Mouse (Mus musculus): Measurements from ENCODE around the gene Rpl28. TPM values are rescaled to one million over a fixed set of nuclear protein-coding genes. Genes with fewer than 3 reads are reported as not detected.
A peak's percentile ranks its signal among the peaks of the same experiment; 100 is the strongest.

The Rpl28 gene
- polyA plus RNA-seq, 1 experiment: 3,329 TPM

DNA sequence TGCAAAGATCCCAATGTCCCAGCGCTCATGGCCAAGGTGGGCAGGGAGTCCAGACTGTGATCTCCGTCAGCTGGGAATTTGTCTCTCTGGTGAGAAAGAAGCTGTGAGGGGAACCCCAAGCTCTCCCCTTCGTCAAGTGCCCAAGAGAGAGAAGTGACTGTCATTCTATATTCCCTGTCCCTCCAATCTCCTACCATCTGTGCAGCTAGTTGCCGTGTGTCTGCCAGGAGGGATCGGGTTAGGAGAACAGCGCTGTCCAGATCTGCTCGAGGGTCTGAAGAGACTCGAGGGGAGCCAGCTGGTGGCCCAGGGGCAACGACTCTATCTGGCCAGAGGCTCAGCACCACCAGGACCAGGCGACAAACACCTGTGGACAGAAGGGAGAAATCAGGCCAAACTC lies 16.5 kb upstream of the Rpl28 start:
- Histone ChIP-seq H3K4me3 (no peak overlapping the region), H3K36me3 (ENCODE audit: control insufficient read depth, insufficient read depth) (no peaks in the 10 kb centered on the region), H3K27me3 (ENCODE audit: control insufficient read depth, insufficient read depth, insufficient read length) (no peaks in the 10 kb centered on the region), H3K4me2 (ENCODE audit: low read depth) (peak overlapping the region; percentile 73), H3ac (ENCODE audit: control insufficient read depth, insufficient read length) (no peak overlapping the region), H3K79me2 (ENCODE audit: control insufficient read depth, insufficient read depth) (no peaks in the 10 kb centered on the region)
- TF ChIP-seq MAX (IDR thresholded peaks at IDR 0.05; ENCODE audit: low read depth): no peak
- TF ChIP-seq MYOD1 (IDR thresholded peaks at IDR 0.05; ENCODE audit: control insufficient read depth in 1 of 3, insufficient read length in 2 of 3, low read depth in 2 of 3): no peak
- no peak for TF ChIP-seq POLR2A (IDR thresholded peaks at IDR 0.05; ENCODE audit: insufficient read length, low read depth)
- no peak for TF ChIP-seq USF1 (IDR thresholded peaks at IDR 0.05; ENCODE audit: low read depth)
- TF ChIP-seq REST (IDR thresholded peaks at IDR 0.05; ENCODE audit: insufficient read depth, insufficient read length): no peak
- TF ChIP-seq MYOG (IDR thresholded peaks at IDR 0.05; ENCODE audit: control insufficient read depth in 1 of 3, insufficient read depth in 1 of 3, insufficient read length in 2 of 3, low read depth in 2 of 3): no peak
- TF ChIP-seq E2F4 (IDR thresholded peaks at IDR 0.05; ENCODE audit: insufficient read depth): no peak
- TF ChIP-seq TCF12 (IDR thresholded peaks at IDR 0.05; ENCODE audit: insufficient read depth, poor library complexity, severe bottlenecking): no peak
- TF ChIP-seq POLR2AphosphoS2 (IDR thresholded peaks at IDR 0.05; ENCODE audit: insufficient read length, low read depth): no peak
- no peak for TF ChIP-seq TCF3 (IDR thresholded peaks at IDR 0.05; ENCODE audit: insufficient read length, low read depth)
- TF ChIP-seq CEBPB (IDR thresholded peaks at IDR 0.05; ENCODE audit: insufficient read depth, poor library complexity, severe bottlenecking): no peak
- no peak for TF ChIP-seq SRF (IDR thresholded peaks at IDR 0.05; ENCODE audit: control insufficient read depth, insufficient read length, low read depth)

DNA sequence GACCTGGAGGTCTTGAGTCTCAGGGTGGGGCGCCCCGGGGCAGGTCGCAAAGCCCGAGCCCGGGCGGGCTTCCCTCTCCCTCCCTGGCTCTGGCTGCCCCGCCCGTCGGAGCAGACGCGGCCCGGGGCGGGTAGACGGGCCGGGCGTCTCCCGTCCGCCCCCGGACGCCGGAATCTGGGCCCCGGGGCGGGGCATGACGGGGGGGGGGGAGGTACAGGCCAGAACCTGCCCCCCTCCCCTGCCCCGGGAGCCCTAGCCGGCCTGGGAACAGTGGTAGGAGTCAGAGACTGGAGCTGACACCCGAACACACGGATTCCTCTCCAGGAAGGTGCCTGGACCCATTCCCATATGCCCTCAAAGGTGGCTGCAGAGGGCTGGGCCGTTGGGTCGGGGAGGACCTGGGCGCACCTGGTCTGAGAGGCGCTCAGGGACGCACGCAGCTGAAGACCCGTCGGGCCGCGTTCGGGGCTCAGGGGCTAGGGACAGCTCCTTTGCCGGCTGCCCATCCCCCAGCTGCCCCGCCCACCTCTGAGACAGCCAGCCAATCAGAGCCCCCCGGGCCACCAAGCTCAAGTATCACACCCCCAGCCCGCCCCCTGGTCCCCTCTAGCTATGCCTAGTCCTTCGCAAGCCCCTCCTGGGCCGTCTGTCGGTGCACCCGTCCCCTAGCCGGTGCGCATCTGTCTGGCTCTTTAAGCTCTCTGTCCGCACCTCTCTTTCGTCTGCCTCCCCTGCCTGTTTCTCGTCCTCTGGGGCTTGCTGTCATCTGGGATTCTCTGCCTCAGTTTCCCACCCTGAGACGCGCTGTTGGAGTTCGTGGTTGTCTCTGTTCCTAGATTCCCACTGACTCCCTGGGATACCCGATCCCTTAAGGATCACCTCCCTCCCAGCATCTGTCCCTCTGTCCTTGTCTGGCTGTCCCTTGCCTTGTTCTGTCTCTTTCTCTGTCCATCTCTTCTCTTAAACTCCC lies 15.5 kb upstream of the Rpl28 start:
- TF ChIP-seq POLR2A (IDR thresholded peaks at IDR 0.05; ENCODE audit: insufficient read length, low read depth) (peak; percentile 50), E2F4 (IDR thresholded peaks at IDR 0.05; ENCODE audit: insufficient read depth) (no peak)
- Histone ChIP-seq H3K27me3 (ENCODE audit: control insufficient read depth, insufficient read depth, insufficient read length) (no peaks in the 10 kb centered on the region), H3K4me2 (ENCODE audit: low read depth) (peak overlapping the region; percentile 73), H3K36me3 (ENCODE audit: control insufficient read depth, insufficient read depth) (no peaks in the 10 kb centered on the region), H3ac (ENCODE audit: control insufficient read depth, insufficient read length) (no peak overlapping the region), H3K79me2 (ENCODE audit: control insufficient read depth, insufficient read depth) (no peaks in the 10 kb centered on the region), H3K4me3 (peak overlapping the region; percentile 19)

DNA sequence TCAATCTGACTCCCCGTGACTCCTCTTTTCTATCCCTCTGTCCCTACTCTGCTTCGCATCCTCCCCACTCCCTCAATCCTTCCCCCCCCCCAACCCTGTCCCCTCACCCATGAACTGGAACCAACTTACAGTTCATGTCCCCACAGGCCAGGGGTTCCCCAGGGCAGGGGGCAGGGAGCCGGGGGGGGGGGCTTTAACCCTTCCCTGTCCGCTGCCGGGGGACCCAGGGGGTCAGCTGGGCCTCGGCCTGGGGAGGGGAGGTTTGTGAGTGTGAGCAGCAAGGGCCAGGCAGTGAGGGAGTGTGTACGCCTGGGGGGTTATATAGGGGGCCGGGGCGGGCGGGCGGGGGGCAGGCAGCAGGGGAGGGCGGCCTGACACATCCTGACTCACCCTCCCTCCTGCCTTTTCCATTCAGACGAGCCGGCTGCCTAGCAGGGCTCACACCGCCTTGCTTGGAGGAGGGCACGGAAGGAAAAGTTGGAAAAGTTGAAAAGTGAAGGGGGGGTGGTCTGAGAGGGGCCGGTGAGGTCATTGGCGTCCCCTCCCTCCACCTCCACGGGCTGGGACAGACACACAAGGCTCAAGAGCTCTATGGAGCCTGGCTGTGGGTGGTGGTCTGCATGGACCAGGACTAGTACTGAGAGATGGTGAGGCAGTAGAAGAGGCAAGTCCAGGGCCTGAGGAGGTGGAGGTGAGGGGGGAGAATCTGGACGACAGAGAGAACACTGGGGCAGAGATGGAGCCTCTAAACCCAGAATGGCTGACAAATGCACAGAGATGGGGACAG lies 14.6 kb upstream of the Rpl28 start:
- H3K79me2 ChIP-seq (ENCODE audit: control insufficient read depth, insufficient read depth): no peaks in the 10 kb centered on the region
- H3ac ChIP-seq (ENCODE audit: control insufficient read depth, insufficient read length): no peak overlapping the region
- peak overlapping the region; percentile 73 for H3K4me2 ChIP-seq (ENCODE audit: low read depth)
- H3K27me3 ChIP-seq (ENCODE audit: control insufficient read depth, insufficient read depth, insufficient read length): no peaks in the 10 kb centered on the region
- no peak for TF ChIP-seq MAX (IDR thresholded peaks at IDR 0.05; ENCODE audit: low read depth)
- no peak for TF ChIP-seq TCF12 (IDR thresholded peaks at IDR 0.05; ENCODE audit: insufficient read depth, poor library complexity, severe bottlenecking)
- TF ChIP-seq CEBPB (IDR thresholded peaks at IDR 0.05; ENCODE audit: insufficient read depth, poor library complexity, severe bottlenecking): no peak
- no peak for TF ChIP-seq POLR2AphosphoS2 (IDR thresholded peaks at IDR 0.05; ENCODE audit: insufficient read length, low read depth)
- no peak for TF ChIP-seq MYOD1 (IDR thresholded peaks at IDR 0.05; ENCODE audit: control insufficient read depth in 1 of 3, insufficient read length in 2 of 3, low read depth in 2 of 3)
- no peak for TF ChIP-seq SRF (IDR thresholded peaks at IDR 0.05; ENCODE audit: control insufficient read depth, insufficient read length, low read depth)
- no peak for TF ChIP-seq MYOG (IDR thresholded peaks at IDR 0.05; ENCODE audit: control insufficient read depth in 1 of 3, insufficient read depth in 1 of 3, insufficient read length in 2 of 3, low read depth in 2 of 3)
- no peak for TF ChIP-seq REST (IDR thresholded peaks at IDR 0.05; ENCODE audit: insufficient read depth, insufficient read length)
- TF ChIP-seq USF1 (IDR thresholded peaks at IDR 0.05; ENCODE audit: low read depth): no peak
- TF ChIP-seq E2F4 (IDR thresholded peaks at IDR 0.05; ENCODE audit: insufficient read depth): no peak
- no peak for TF ChIP-seq POLR2A (IDR thresholded peaks at IDR 0.05; ENCODE audit: insufficient read length, low read depth)
- TF ChIP-seq TCF3 (IDR thresholded peaks at IDR 0.05; ENCODE audit: insufficient read length, low read depth): no peak
- H3K36me3 ChIP-seq (ENCODE audit: control insufficient read depth, insufficient read depth): no peaks in the 10 kb centered on the region
- peak overlapping the region; percentile 19 for H3K4me3 ChIP-seq

DNA sequence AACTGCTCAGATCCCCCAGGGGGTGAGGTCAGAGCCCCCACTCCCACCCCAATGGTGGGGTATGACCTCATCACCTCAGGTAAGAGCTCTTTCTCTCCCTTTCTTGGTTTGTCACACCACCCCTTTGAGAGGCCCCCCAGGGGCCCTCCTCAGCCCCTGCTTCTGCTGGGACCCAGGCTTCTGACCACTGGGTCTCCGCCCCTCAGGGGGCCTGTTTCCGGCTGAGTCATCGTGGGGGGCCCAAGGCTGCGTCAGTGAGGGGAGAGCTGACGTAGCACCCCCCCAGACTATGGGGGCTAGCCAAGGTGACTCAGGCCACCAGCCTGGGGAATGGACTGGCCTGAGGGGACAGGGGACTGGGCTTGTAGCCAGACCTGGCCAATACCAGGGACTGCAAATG lies 12.8 kb upstream of the Rpl28 start:
- TF ChIP-seq MYOD1 (IDR thresholded peaks at IDR 0.05; ENCODE audit: control insufficient read depth in 1 of 3, insufficient read length in 2 of 3, low read depth in 2 of 3) (no peak), POLR2AphosphoS2 (IDR thresholded peaks at IDR 0.05; ENCODE audit: insufficient read length, low read depth) (no peak), TCF3 (IDR thresholded peaks at IDR 0.05; ENCODE audit: insufficient read length, low read depth) (no peak), REST (IDR thresholded peaks at IDR 0.05; ENCODE audit: insufficient read depth, insufficient read length) (no peak), MAX (IDR thresholded peaks at IDR 0.05; ENCODE audit: low read depth) (no peak), CEBPB (IDR thresholded peaks at IDR 0.05; ENCODE audit: insufficient read depth, poor library complexity, severe bottlenecking) (no peak), SRF (IDR thresholded peaks at IDR 0.05; ENCODE audit: control insufficient read depth, insufficient read length, low read depth) (no peak), USF1 (IDR thresholded peaks at IDR 0.05; ENCODE audit: low read depth) (no peak), MYOG (IDR thresholded peaks at IDR 0.05; ENCODE audit: control insufficient read depth in 1 of 3, insufficient read depth in 1 of 3, insufficient read length in 2 of 3, low read depth in 2 of 3) (no peak), POLR2A (IDR thresholded peaks at IDR 0.05; ENCODE audit: insufficient read length, low read depth) (no peak), TCF12 (IDR thresholded peaks at IDR 0.05; ENCODE audit: insufficient read depth, poor library complexity, severe bottlenecking) (no peak), E2F4 (IDR thresholded peaks at IDR 0.05; ENCODE audit: insufficient read depth) (no peak)
- Histone ChIP-seq H3K27me3 (ENCODE audit: control insufficient read depth, insufficient read depth, insufficient read length) (no peaks in the 10 kb centered on the region), H3K4me3 (no peak overlapping the region), H3K36me3 (ENCODE audit: control insufficient read depth, insufficient read depth) (no peaks in the 10 kb centered on the region), H3K4me2 (ENCODE audit: low read depth) (no peak overlapping the region), H3ac (ENCODE audit: control insufficient read depth, insufficient read length) (no peak overlapping the region), H3K79me2 (ENCODE audit: control insufficient read depth, insufficient read depth) (no peaks in the 10 kb centered on the region)
